Mouse (Mus musculus) left cerebral cortex, adult 6 months (tissue): ENCODE measurements around the gene Snx10. TPM values are rescaled to one million over a fixed set of nuclear protein-coding genes. Genes with fewer than 3 reads are reported as not detected.

Experiments used
- long read RNA-seq, 2 experiments: library from polyadenylated mRNA; unstranded; transcript quantifications; one replicate each; pipeline ENCODE4 v2.0.0; 2019 to 2020
- polyA plus RNA-seq: library from polyadenylated mRNA; unstranded; fragments of <200 nt; fragmentation: Nextera tagmentation; gene quantifications from 2 replicates; pipeline ENCODE4 v1.2.3, GENCODE M21; 2021

The Snx10 gene
- 150 and 188 TPM in 2 replicates for polyA plus RNA-seq
- long read RNA-seq, experiment 1, full-length matches to known transcripts = 1,033 of 1,225 reads
- long read RNA-seq, experiment 1, partial matches to known transcripts = 34 of 1,225 reads
- long read RNA-seq, experiment 1, other reads (novel, unspliced or antisense) = 158 of 1,225 reads
- long read RNA-seq, experiment 2, transcript Snx10-207 (7 exons, 2,464 nt) = minor isoform, 7 of 305 reads
- long read RNA-seq, experiment 2, transcript Snx10-201 (7 exons, 2,480 nt) = major isoform, 191 of 305 reads
- long read RNA-seq, experiment 2, partial matches to known transcripts = 58 of 305 reads
- long read RNA-seq, experiment 2, other reads (novel, unspliced or antisense) = 49 of 305 reads

DNA sequence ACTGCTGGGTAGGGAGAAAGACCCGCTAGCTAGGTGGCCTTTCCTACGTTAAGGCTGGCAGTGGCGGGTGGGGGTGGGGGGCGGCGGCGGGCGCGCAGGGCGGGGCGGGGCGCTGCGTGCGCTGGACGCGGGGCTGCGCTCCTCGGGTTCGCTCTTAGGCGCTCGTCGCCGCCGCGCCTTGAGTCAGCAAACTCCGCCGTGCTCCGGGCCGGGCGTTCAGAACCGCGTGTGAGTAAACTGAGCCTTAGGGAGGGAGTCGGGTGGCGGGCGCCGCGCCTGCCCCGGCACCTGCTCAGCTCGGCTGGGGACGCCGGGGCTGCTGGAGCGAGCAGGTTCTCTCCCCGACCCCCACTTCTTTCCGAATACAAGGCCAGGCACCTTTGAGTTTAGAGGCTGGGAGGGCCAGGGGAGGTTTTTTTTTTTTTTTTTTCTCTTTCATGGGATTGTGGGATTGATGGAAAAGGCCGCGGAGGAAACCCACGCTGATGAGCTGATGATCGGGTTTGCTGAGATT lies at the start of gene Snx10:
TSS of gene Snx10 (plus strand) at position 95 of the 514 bp plus-strand sequence.

Other genes with a start within 250 kb of the Snx10 start
- 2.6 and 3.8 TPM in 2 replicates for gene Nfe2l3, start 91.2 kb upstream of the Snx10 start, polyA plus RNA-seq
- 118 and 194 TPM in 2 replicates for gene Hnrnpa2b1, start 54.0 kb upstream of the Snx10 start, polyA plus RNA-seq
- gene Cbx3, start 53.5 kb upstream of the Snx10 start, polyA plus RNA-seq = 281 and 590 TPM in 2 replicates